Mouse (Mus musculus): ENCODE results near the gene F12. TPM values are rescaled to one million over a fixed set of nuclear protein-coding genes. Genes with fewer than 3 reads are reported as not detected.
A peak's percentile ranks its signal among the peaks of the same experiment; 100 is the strongest.

The F12 gene
- total and polyA plus RNA-seq, 3 experiments: not detected

- H3K9me3 ChIP-seq (replicated peaks; ENCODE audit: insufficient read depth, low read length): no peaks in the 10 kb centered on the region
- no peak overlapping the region for H3K4me3 ChIP-seq (ENCODE audit: control insufficient read depth in 1 of 2, insufficient read depth in 1 of 2, low read depth in 2 of 2, low read length in 2 of 2)
- no peak overlapping the region for H3K9ac ChIP-seq (ENCODE audit: control insufficient read depth, low read depth, low read length, poor library complexity, severe bottlenecking)
- H3K27me3 ChIP-seq (ENCODE audit: control insufficient read depth in 1 of 2, insufficient read depth in 2 of 2, low read length in 2 of 2): no peaks in the 10 kb centered on the region
- H3K79me2 ChIP-seq (ENCODE audit: control insufficient read depth, insufficient read depth, low read length, poor library complexity): no peaks in the 10 kb centered on the region
- H3K4me1 ChIP-seq (ENCODE audit: control insufficient read depth in 1 of 2, insufficient read depth in 2 of 2, low read length in 2 of 2): peaks cover 0 to 10% of the 10 kb centered on the region in 2 experiments; a peak in 2 of 4 replicates
- H3K36me3 ChIP-seq (ENCODE audit: control insufficient read depth in 1 of 2, insufficient read depth in 2 of 2, low read length in 2 of 2): peaks cover 0 to 7% of the 10 kb centered on the region in 2 experiments; a peak in 2 of 4 replicates
- DNase-seq (ENCODE audit: low read depth, low spot score): peak; percentile 39
- H3K27ac ChIP-seq (ENCODE audit: control insufficient read depth, low read depth, low read length): no peak overlapping the region
- TF ChIP-seq TBP (IDR thresholded peaks at IDR 0.05; ENCODE audit: low read depth, low read length) (no peak), ETS1 (IDR thresholded peaks at IDR 0.05; ENCODE audit: low read depth, low read length) (no peak), SMC3 (IDR thresholded peaks at IDR 0.05; ENCODE audit: low read depth, low read length) (no peak), MAZ (IDR thresholded peaks at IDR 0.05; ENCODE audit: low read depth, low read length) (no peak), MAX (IDR thresholded peaks at IDR 0.05; ENCODE audit: low read length) (no peak), USF1 (IDR thresholded peaks at IDR 0.05; ENCODE audit: low read depth, low read length) (peak; percentile 63), BHLHE40 (IDR thresholded peaks at IDR 0.05; ENCODE audit: borderline replicate concordance, low read depth, low read length) (peak; percentile 86), MYC (IDR thresholded peaks at IDR 0.05; ENCODE audit: low read depth, low read length) (0 out of 2 replicates have a peak, but pooled peaks have one; percentile 44), EP300 (IDR thresholded peaks at IDR 0.05; ENCODE audit: low read depth in 1 of 2, low read length in 2 of 2) (no peak), CTCF (IDR thresholded peaks at IDR 0.05 in 2 of 3, conservative IDR thresholded peaks at IDR 0.05 in 1 of 3; ENCODE audit: control insufficient read depth in 1 of 3, insufficient read depth in 1 of 3, low read depth in 2 of 3, low read length in 3 of 3, poor library complexity in 1 of 3, severe bottlenecking in 1 of 3) (no peak), MXI1 (IDR thresholded peaks at IDR 0.05; ENCODE audit: low read depth, low read length) (peak; percentile 53; the same call in 1 of the 2 replicates), ZNF384 (IDR thresholded peaks at IDR 0.05; ENCODE audit: low read depth, low read length) (no peak)
Measured at GRCm38 (mm10) chr13:55412643-55413307, 13.8 kb downstream of the F12 start.

- H3K4me3 ChIP-seq (ENCODE audit: control insufficient read depth in 1 of 2, insufficient read depth in 1 of 2, low read depth in 2 of 2, low read length in 2 of 2): no peak overlapping the region
- TF ChIP-seq E2F4 (IDR thresholded peaks at IDR 0.05; ENCODE audit: borderline replicate concordance, low read depth, low read length) (no peak), ZNF384 (IDR thresholded peaks at IDR 0.05; ENCODE audit: low read depth, low read length) (no peak), SMC3 (IDR thresholded peaks at IDR 0.05; ENCODE audit: low read depth, low read length) (no peak), BHLHE40 (IDR thresholded peaks at IDR 0.05; ENCODE audit: borderline replicate concordance, low read depth, low read length) (no peak), MYB (IDR thresholded peaks at IDR 0.05; ENCODE audit: low read depth, low read length) (no peak), NELFE (IDR thresholded peaks at IDR 0.05; ENCODE audit: low read depth, low read length) (no peak), TAL1 (IDR thresholded peaks at IDR 0.05; ENCODE audit: low read length) (no peak), MAZ (IDR thresholded peaks at IDR 0.05; ENCODE audit: low read depth, low read length) (no peak), ZMIZ1 (IDR thresholded peaks at IDR 0.05; ENCODE audit: low read depth, low read length) (no peak), EP300 (IDR thresholded peaks at IDR 0.05; ENCODE audit: low read depth in 1 of 2, low read length in 2 of 2) (no peak), GABPA (IDR thresholded peaks at IDR 0.05; ENCODE audit: low read depth, low read length) (no peak), MAX (IDR thresholded peaks at IDR 0.05; ENCODE audit: low read length) (no peak), USF1 (IDR thresholded peaks at IDR 0.05; ENCODE audit: low read depth, low read length) (no peak), ETS1 (IDR thresholded peaks at IDR 0.05; ENCODE audit: low read depth, low read length) (no peak), POLR2AphosphoS5 (IDR thresholded peaks at IDR 0.05; ENCODE audit: borderline replicate concordance, low read depth, low read length) (no peak), JUND (IDR thresholded peaks at IDR 0.05; ENCODE audit: low read depth, low read length) (no peak), SIN3A (IDR thresholded peaks at IDR 0.05; ENCODE audit: low read length) (no peak), RCOR1 (IDR thresholded peaks at IDR 0.05; ENCODE audit: low read depth, low read length) (no peak)
- peaks cover 0 to 9% of the 10 kb centered on the region in 2 experiments; a peak in 2 of 4 replicates for H3K4me1 ChIP-seq (ENCODE audit: control insufficient read depth in 1 of 2, insufficient read depth in 2 of 2, low read length in 2 of 2)
- H3K9me3 ChIP-seq (replicated peaks; ENCODE audit: insufficient read depth, low read length): no peaks in the 10 kb centered on the region
- no peak overlapping the region for H3K27ac ChIP-seq (ENCODE audit: control insufficient read depth, low read depth, low read length)
- no peaks in the 10 kb centered on the region for H3K27me3 ChIP-seq (ENCODE audit: control insufficient read depth in 1 of 2, insufficient read depth in 2 of 2, low read length in 2 of 2)
- no peaks in the 10 kb centered on the region for H3K79me2 ChIP-seq (ENCODE audit: control insufficient read depth, insufficient read depth, low read length, poor library complexity)
- no peak for DNase-seq (ENCODE audit: low read depth, low spot score)
- peaks cover 0 to 7% of the 10 kb centered on the region in 2 experiments; a peak in 2 of 4 replicates for H3K36me3 ChIP-seq (ENCODE audit: control insufficient read depth in 1 of 2, insufficient read depth in 2 of 2, low read length in 2 of 2)
- H3K9ac ChIP-seq (ENCODE audit: control insufficient read depth, low read depth, low read length, poor library complexity, severe bottlenecking): no peak overlapping the region
Measured at GRCm38 (mm10) chr13:55411826-55412225, 14.8 kb downstream of the F12 start.

Data from MEL (cell line).